Mouse (Mus musculus): ENCODE data around the gene Nat14. TPM values are rescaled to one million over a fixed set of nuclear protein-coding genes. Genes with fewer than 3 reads are reported as not detected.

The Nat14 gene
- polyA plus RNA-seq, 1 experiment from 2014 or later: 5.1 TPM

- Histone ChIP-seq H3K27me3 (ENCODE audit: control insufficient read depth, insufficient read depth, low read length) (no peaks in the 10 kb centered on the region), H3K27ac (replicated peaks in 1 of 2; ENCODE audit: control insufficient read depth in 1 of 2, insufficient read depth in 1 of 2, low read depth in 2 of 2, low read length in 2 of 2) (no peak overlapping the region), H3K9ac (ENCODE audit: low read length) (no peak overlapping the region), H3K36me3 (ENCODE audit: control insufficient read depth, insufficient read depth, low read length) (no peaks in the 10 kb centered on the region), H3K4me2 (ENCODE audit: low read length) (no peak overlapping the region), H3K4me3 (ENCODE audit: control insufficient read depth in 1 of 2, insufficient read depth in 1 of 2, low read depth in 1 of 2, low read length in 2 of 2) (no peak overlapping the region), H3K9me3 (ENCODE audit: control insufficient read depth, low read length) (no peaks in the 10 kb centered on the region), H3K4me1 (ENCODE audit: control insufficient read depth in 2 of 2, insufficient read depth in 2 of 2, low read length in 2 of 2) (peaks cover 7 to 12% of the 10 kb centered on the region in 2 experiments; a peak in 3 of 4 replicates)
- WGBS: 77% methylated on average over 19 of the region's 19 CpGs
- no peak for ATAC-seq (ENCODE audit: insufficient number of reproducible peaks, insufficient read depth, low FRiP score, low read depth)
These were observed 28.9 kb downstream of the Nat14 start for GRCm38 (mm10) chr7:4950561-4951342.

GRCm38 (mm10) chr7:4953815-4954445 is 32.1 kb downstream of the Nat14 start:
- ATAC-seq (ENCODE audit: insufficient number of reproducible peaks, insufficient read depth, low FRiP score, low read depth): peak; percentile 77
- Histone ChIP-seq H3K9ac (ENCODE audit: low read length) (no peak overlapping the region), H3K4me3 (ENCODE audit: control insufficient read depth in 1 of 2, insufficient read depth in 1 of 2, low read depth in 1 of 2, low read length in 2 of 2) (no peak overlapping the region), H3K27ac (replicated peaks in 1 of 2; ENCODE audit: control insufficient read depth in 1 of 2, insufficient read depth in 1 of 2, low read depth in 2 of 2, low read length in 2 of 2) (peak overlapping the region in 1 of 2 experiments; percentile 82; a peak in 3 of 4 replicates), H3K9me3 (ENCODE audit: control insufficient read depth, low read length) (no peaks in the 10 kb centered on the region), H3K36me3 (ENCODE audit: control insufficient read depth, insufficient read depth, low read length) (no peaks in the 10 kb centered on the region), H3K4me2 (ENCODE audit: low read length) (0 out of 2 replicates have a peak overlapping the region, but pooled peaks have one; percentile 1), H3K27me3 (ENCODE audit: control insufficient read depth, insufficient read depth, low read length) (no peaks in the 10 kb centered on the region), H3K4me1 (ENCODE audit: control insufficient read depth in 2 of 2, insufficient read depth in 2 of 2, low read length in 2 of 2) (peaks cover 7 to 12% of the 10 kb centered on the region in 2 experiments; a peak in 3 of 4 replicates)
- 10% methylated on average over 10 of the region's 10 CpGs for WGBS

GRCm38 (mm10) chr7:4957361-4957760 is 35.5 kb downstream of the Nat14 start:
- no peak overlapping the region for H3K4me3 ChIP-seq (ENCODE audit: control insufficient read depth in 1 of 2, insufficient read depth in 1 of 2, low read depth in 1 of 2, low read length in 2 of 2)
- no peak overlapping the region for H3K4me2 ChIP-seq (ENCODE audit: low read length)
- no peaks in the 10 kb centered on the region for H3K27me3 ChIP-seq (ENCODE audit: control insufficient read depth, insufficient read depth, low read length)
- H3K9ac ChIP-seq (ENCODE audit: low read length): no peak overlapping the region
- no peaks in the 10 kb centered on the region for H3K36me3 ChIP-seq (ENCODE audit: control insufficient read depth, insufficient read depth, low read length)
- no peak for ATAC-seq (ENCODE audit: insufficient number of reproducible peaks, insufficient read depth, low FRiP score, low read depth)
- no peak overlapping the region for H3K27ac ChIP-seq (replicated peaks in 1 of 2; ENCODE audit: control insufficient read depth in 1 of 2, insufficient read depth in 1 of 2, low read depth in 2 of 2, low read length in 2 of 2)
- H3K9me3 ChIP-seq (ENCODE audit: control insufficient read depth, low read length): no peaks in the 10 kb centered on the region
- peaks cover 5 to 12% of the 10 kb centered on the region in 2 experiments; a peak in 3 of 4 replicates for H3K4me1 ChIP-seq (ENCODE audit: control insufficient read depth in 2 of 2, insufficient read depth in 2 of 2, low read length in 2 of 2)
- 74% methylated on average over 10 of the region's 10 CpGs for WGBS

- Histone ChIP-seq H3K9ac (ENCODE audit: low read length) (no peak overlapping the region), H3K9me3 (ENCODE audit: control insufficient read depth, low read length) (no peaks in the 10 kb centered on the region), H3K4me3 (ENCODE audit: control insufficient read depth in 1 of 2, insufficient read depth in 1 of 2, low read depth in 1 of 2, low read length in 2 of 2) (no peak overlapping the region), H3K4me1 (ENCODE audit: control insufficient read depth in 2 of 2, insufficient read depth in 2 of 2, low read length in 2 of 2) (no peaks in the 10 kb centered on the region), H3K27ac (replicated peaks in 1 of 2; ENCODE audit: control insufficient read depth in 1 of 2, insufficient read depth in 1 of 2, low read depth in 2 of 2, low read length in 2 of 2) (no peak overlapping the region), H3K27me3 (ENCODE audit: control insufficient read depth, insufficient read depth, low read length) (0 out of 2 replicates have a peak, but pooled peaks cover 4% of the 10 kb centered on the region), H3K4me2 (ENCODE audit: low read length) (no peak overlapping the region), H3K36me3 (ENCODE audit: control insufficient read depth, insufficient read depth, low read length) (no peaks in the 10 kb centered on the region)
- 73% methylated on average over 5 of the region's 5 CpGs for WGBS
- ATAC-seq (ENCODE audit: insufficient number of reproducible peaks, insufficient read depth, low FRiP score, low read depth): no peak
These were observed 41.7 kb downstream of the Nat14 start for GRCm38 (mm10) chr7:4963527-4963926.

- Histone ChIP-seq H3K4me3 (ENCODE audit: control insufficient read depth in 1 of 2, insufficient read depth in 1 of 2, low read depth in 1 of 2, low read length in 2 of 2) (peak within 1 kb of the TSS in 1 of 2 experiments; percentile 17; a peak in 2 of 4 replicates), H3K4me2 (ENCODE audit: low read length) (peak within 1 kb of the TSS; percentile 40), H3K27ac (replicated peaks in 1 of 2; ENCODE audit: control insufficient read depth in 1 of 2, insufficient read depth in 1 of 2, low read depth in 2 of 2, low read length in 2 of 2) (no peak within 1 kb of the TSS), H3K27me3 (ENCODE audit: control insufficient read depth, insufficient read depth, low read length) (0 out of 2 replicates have a peak, but pooled peaks cover 4% of the 10 kb centered on the region), H3K9me3 (ENCODE audit: control insufficient read depth, low read length) (no peaks in the 10 kb centered on the region), H3K4me1 (ENCODE audit: control insufficient read depth in 2 of 2, insufficient read depth in 2 of 2, low read length in 2 of 2) (no peaks in the 10 kb centered on the region), H3K36me3 (ENCODE audit: control insufficient read depth, insufficient read depth, low read length) (no peaks in the 10 kb centered on the region), H3K9ac (ENCODE audit: low read length) (no peak within 1 kb of the TSS)
- WGBS: 3% methylated on average over 10 of the region's 10 CpGs
- peak; percentile 71 for ATAC-seq (ENCODE audit: insufficient number of reproducible peaks, insufficient read depth, low FRiP score, low read depth)
These were observed 42.4 kb downstream of the Nat14 start, which contains the start of gene Sbk2 for GRCm38 (mm10) chr7:4964272-4964671. Sbk2 (minus strand) TSS chr7:4964406.

- Histone ChIP-seq H3K9ac (ENCODE audit: low read length) (no peak overlapping the region), H3K4me3 (ENCODE audit: control insufficient read depth in 1 of 2, insufficient read depth in 1 of 2, low read depth in 1 of 2, low read length in 2 of 2) (no peak overlapping the region), H3K36me3 (ENCODE audit: control insufficient read depth, insufficient read depth, low read length) (no peaks in the 10 kb centered on the region), H3K4me1 (ENCODE audit: control insufficient read depth in 2 of 2, insufficient read depth in 2 of 2, low read length in 2 of 2) (no peaks in the 10 kb centered on the region), H3K27me3 (ENCODE audit: control insufficient read depth, insufficient read depth, low read length) (0 out of 2 replicates have a peak, but pooled peaks cover 4% of the 10 kb centered on the region), H3K27ac (replicated peaks in 1 of 2; ENCODE audit: control insufficient read depth in 1 of 2, insufficient read depth in 1 of 2, low read depth in 2 of 2, low read length in 2 of 2) (no peak overlapping the region), H3K9me3 (ENCODE audit: control insufficient read depth, low read length) (no peaks in the 10 kb centered on the region), H3K4me2 (ENCODE audit: low read length) (no peak overlapping the region)
- 66% methylated on average over 5 of the region's 5 CpGs for WGBS
- ATAC-seq (ENCODE audit: insufficient number of reproducible peaks, insufficient read depth, low FRiP score, low read depth): no peak
These were observed 43.2 kb downstream of the Nat14 start for GRCm38 (mm10) chr7:4964988-4965387.

GRCm38 (mm10) chr7:4971068-4971467 is 49.2 kb downstream of the Nat14 start, which contains the start of gene Sbk3:
Sbk3 (minus strand) TSS chr7:4971168.
- no peak within 1 kb of the TSS for H3K9ac ChIP-seq (ENCODE audit: low read length)
- H3K36me3 ChIP-seq (ENCODE audit: control insufficient read depth, insufficient read depth, low read length): no peaks in the 10 kb centered on the region

More at GRCm38 (mm10) chr7:4971068-4971467, 49.2 kb downstream of the Nat14 start, which contains the start of gene Sbk3:
- Histone ChIP-seq H3K27me3 (ENCODE audit: control insufficient read depth, insufficient read depth, low read length) (no peaks in the 10 kb centered on the region), H3K4me1 (ENCODE audit: control insufficient read depth in 2 of 2, insufficient read depth in 2 of 2, low read length in 2 of 2) (peaks cover 9% of the 10 kb centered on the region in 2 experiments), H3K4me3 (ENCODE audit: control insufficient read depth in 1 of 2, insufficient read depth in 1 of 2, low read depth in 1 of 2, low read length in 2 of 2) (no peak within 1 kb of the TSS), H3K27ac (replicated peaks in 1 of 2; ENCODE audit: control insufficient read depth in 1 of 2, insufficient read depth in 1 of 2, low read depth in 2 of 2, low read length in 2 of 2) (peak within 1 kb of the TSS in 1 of 2 experiments; percentile 62; a peak in 2 of 4 replicates), H3K4me2 (ENCODE audit: low read length) (no peak within 1 kb of the TSS), H3K9me3 (ENCODE audit: control insufficient read depth, low read length) (no peaks in the 10 kb centered on the region)
- 40% methylated on average over 6 of the region's 6 CpGs for WGBS
- ATAC-seq (ENCODE audit: insufficient number of reproducible peaks, insufficient read depth, low FRiP score, low read depth): no peak

All from heart, embryonic 14.5 days (tissue).